ENCODE assay signal across 24 mouse cellular contexts in genomic region chr5:51447631-51448030, GRCm38 (mm10).
"Had no signal": no experiment of that assay in that cellular context is flagged by ENCODE, and none has a peak within 500 bp of the region (broad histone marks: within the 10 kb centered on the region; RNA-seq: fewer than 3 reads in every experiment).

No protein-coding gene starts in this region.

- H3K4me2 ChIP-seq: heart, embryonic 12.5 days; hindbrain, embryonic 12.5 days; hindbrain, embryonic 14.5 days; intestine, embryonic 15.5 days; limb, embryonic 12.5 days; liver, embryonic 11.5 days; liver, embryonic 13.5 days; liver, embryonic 15.5 days had no signal

- H3K4me3 ChIP-seq: gastrocnemius, adult 2 months; heart, embryonic 10.5 days; heart, embryonic 12.5 days; hindbrain, embryonic 10.5 days; hindbrain, embryonic 12.5 days; intestine, embryonic 15.5 days; layer of hippocampus, adult 2 months; left cerebral cortex, adult 2 months; limb, embryonic 10.5 days; limb, embryonic 12.5 days; liver, embryonic 13.5 days; liver, embryonic 15.5 days had no signal

- DNase-seq: gastrocnemius, adult 2 months; gastrocnemius, postnatal 10 days; gastrocnemius, postnatal 25 days; heart, adult 18-20 months; heart, postnatal 10 days; heart, postnatal 4 days; kidney, postnatal 25 days; kidney, postnatal 4 days; liver; liver, embryonic 13.5 days had no signal

- H3K9ac ChIP-seq: heart, embryonic 12.5 days; hindbrain, embryonic 12.5 days; hindbrain, embryonic 14.5 days; intestine, embryonic 15.5 days; limb, embryonic 12.5 days; liver, embryonic 13.5 days; liver, embryonic 15.5 days had no signal

- H3K4me1 ChIP-seq: hindbrain, embryonic 10.5 days; hindbrain, embryonic 12.5 days; intestine, embryonic 15.5 days; limb, embryonic 10.5 days; limb, embryonic 12.5 days; liver, embryonic 13.5 days; liver, embryonic 15.5 days had no signal

- H3K36me3 ChIP-seq: heart, embryonic 10.5 days; heart, embryonic 12.5 days; hindbrain, embryonic 10.5 days; hindbrain, embryonic 12.5 days; intestine, embryonic 15.5 days; limb, embryonic 10.5 days; limb, embryonic 12.5 days; liver, embryonic 13.5 days; liver, embryonic 15.5 days had no signal

- ATAC-seq: hindbrain, embryonic 16.5 days; inflammation-experienced regulatory T-cells, adult 6 months had no signal

- H3K9me3 ChIP-seq: heart, embryonic 10.5 days; heart, embryonic 12.5 days; hindbrain, embryonic 10.5 days; hindbrain, embryonic 12.5 days; intestine, embryonic 15.5 days; limb, embryonic 10.5 days; limb, embryonic 12.5 days; liver, embryonic 13.5 days; liver, embryonic 15.5 days had no signal

- H3K27me3 ChIP-seq: heart, embryonic 12.5 days; hindbrain, embryonic 12.5 days; intestine, embryonic 15.5 days; limb, embryonic 12.5 days; liver, embryonic 13.5 days; liver, embryonic 15.5 days had no signal

- H3K27ac ChIP-seq: gastrocnemius, adult 2 months; heart, embryonic 10.5 days; hindbrain, embryonic 10.5 days; hindbrain, embryonic 12.5 days; hindbrain, embryonic 14.5 days; intestine, embryonic 15.5 days; layer of hippocampus, adult 2 months; left cerebral cortex, adult 2 months; limb, embryonic 10.5 days; limb, embryonic 12.5 days; liver, embryonic 13.5 days; liver, embryonic 15.5 days had no signal
